Mouse (Mus musculus): Measurements from ENCODE around the gene Flt3.
A peak's percentile ranks its signal among the peaks of the same experiment; 100 is the strongest.

Flt3 gene

GRCm38 (mm10) chr5:147408731-147409130 lies 8.4 kb upstream of the Flt3 start:
- no peak for DNase-seq

DNA sequence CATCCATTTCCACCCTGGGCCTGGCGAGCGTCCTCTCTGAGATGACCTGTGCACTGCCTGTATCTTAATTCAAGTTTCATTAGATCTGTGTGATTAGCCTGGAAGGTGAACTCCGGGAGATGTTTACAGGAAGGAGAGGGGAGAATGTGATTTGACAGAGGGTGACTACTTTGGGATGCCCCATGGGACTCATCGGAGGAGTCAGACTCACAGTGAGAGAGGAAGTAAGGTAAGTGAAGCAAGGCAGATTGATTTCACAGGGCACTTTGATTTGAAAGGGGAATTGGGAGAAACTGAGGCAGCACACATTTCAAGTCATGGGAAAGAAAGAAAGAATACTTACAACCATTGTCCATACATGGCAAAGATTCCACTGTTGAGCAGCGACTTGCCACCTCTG lies 5.8 kb upstream of the Flt3 start:
- DNase-seq: no peak

GRCm38 (mm10) chr5:147402505-147402904 lies 2.2 kb upstream of the Flt3 start:
- peak; percentile 70 for DNase-seq

GRCm38 (mm10) chr5:147401024-147401423 lies 735 bp upstream of the Flt3 start:
- no peak for DNase-seq

GRCm38 (mm10) chr5:147400505-147400979 lies 253 bp upstream of the Flt3 start:
- no peak for DNase-seq

- DNase-seq: no peak
These were observed 5.2 kb downstream of the Flt3 start for GRCm38 (mm10) chr5:147395050-147395449.

DNA sequence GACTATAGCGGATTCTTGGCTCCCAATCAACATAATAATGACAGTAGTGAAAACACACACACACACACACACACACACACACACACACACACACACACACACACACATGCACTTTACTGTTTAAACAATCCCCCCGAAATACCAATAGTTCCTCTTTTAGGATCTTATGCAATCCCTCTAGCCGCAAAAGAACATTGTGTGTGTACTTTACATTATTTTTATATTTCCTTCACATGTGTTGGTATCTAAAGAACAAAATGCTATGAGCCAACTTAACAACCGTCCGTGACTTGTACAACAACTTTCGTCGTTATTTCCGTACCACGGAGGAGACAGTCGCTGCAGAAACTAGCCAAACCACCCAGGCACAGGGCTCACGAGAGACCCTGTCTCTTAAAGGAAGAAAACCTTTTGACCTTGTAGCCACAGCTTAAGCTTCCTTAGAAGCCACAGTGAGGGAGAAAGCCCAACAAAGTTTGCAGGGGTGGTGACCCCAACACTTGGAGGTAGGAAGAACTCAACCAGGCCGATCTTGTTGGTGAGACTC lies 7.5 kb downstream of the Flt3 start:
- no peak for DNase-seq

DNA sequence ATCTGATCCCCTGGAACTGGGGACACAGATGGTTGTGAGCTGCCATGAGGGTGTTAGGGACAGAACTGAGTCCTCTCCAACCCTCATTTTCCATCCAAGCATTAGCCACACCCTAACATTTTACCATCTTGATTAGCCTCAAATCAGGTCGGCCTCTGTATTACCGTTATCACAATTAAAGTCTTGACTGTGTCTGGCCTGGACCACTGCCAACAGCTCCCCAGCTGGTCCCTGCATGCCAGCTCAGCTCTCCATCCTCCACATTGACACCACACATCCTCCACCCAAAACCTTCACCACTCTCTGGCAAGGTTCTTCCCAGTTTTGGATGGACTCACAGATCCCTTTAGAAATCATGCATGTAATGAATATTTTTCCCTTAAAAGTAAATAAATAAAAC lies 9.5 kb downstream of the Flt3 start:
- no peak for DNase-seq

- no peak for DNase-seq
These were observed 11.2 kb downstream of the Flt3 start for GRCm38 (mm10) chr5:147389052-147389451.

- DNase-seq: no peak
These were observed 11.8 kb downstream of the Flt3 start for GRCm38 (mm10) chr5:147388376-147389008.

DNA sequence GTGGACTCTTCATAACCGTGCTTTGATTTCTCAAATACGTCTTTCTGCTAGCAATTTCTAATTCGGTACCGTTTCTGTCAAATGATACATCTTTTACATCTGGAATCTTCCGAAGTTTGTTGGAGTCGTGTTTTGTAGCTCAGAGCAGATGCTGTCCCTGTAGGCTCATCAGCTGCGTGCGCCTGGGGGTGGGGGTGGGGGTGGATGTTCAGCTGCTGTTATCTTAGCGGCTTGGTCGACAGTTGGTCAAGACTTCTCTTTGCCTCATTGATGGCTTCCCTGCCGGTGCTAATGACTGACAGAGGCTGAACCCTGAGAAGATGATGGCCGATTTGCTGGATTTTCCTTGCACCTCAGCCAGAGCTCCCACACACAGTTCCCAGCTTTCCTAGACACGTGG lies 13.4 kb downstream of the Flt3 start:
- no peak for DNase-seq

DNA sequence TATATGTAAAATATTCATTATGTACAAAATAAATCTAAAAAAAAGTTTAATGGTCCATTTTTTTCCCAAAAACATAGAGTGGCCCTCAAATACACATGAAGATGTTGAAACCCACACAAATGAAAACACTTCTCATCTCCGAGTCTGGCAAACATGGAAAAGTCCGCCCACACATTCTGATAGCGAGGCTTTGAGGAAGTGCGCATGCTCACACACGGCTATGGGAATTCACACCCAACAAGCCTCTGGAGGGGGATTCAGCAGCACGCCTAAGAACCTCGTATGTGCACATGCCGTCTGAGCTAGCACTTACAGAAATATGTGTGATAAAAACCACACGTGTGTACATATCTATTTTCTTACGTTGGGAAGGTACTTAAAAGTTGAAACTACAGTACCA lies 18.9 kb downstream of the Flt3 start:
- DNase-seq: no peak

DNA sequence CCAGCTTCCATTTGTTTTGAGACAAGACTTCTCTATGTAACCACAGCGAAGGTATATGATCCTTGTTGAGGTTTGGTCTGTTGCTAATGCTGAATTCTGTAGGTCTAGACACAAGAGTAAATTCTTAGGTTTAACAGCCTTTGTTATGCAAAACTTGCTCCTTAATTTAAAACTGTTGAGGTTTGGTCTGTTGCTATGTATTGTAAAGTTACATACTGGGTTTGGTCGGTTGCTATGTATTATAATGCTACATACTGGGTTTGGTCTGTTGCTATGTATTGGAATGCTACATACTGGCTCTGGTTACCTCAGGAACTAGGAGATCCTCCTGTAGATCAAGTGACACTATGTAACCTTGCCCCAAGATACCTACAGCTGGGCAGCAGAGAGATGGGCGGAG lies 20.8 kb downstream of the Flt3 start:
- DNase-seq: no peak

- no peak for DNase-seq
These were observed 30.0 kb downstream of the Flt3 start for GRCm38 (mm10) chr5:147370276-147370675.

GRCm38 (mm10) chr5:147368221-147368620 lies 32.1 kb downstream of the Flt3 start:
- no peak for DNase-seq

- no peak for DNase-seq
These were observed 34.1 kb downstream of the Flt3 start for GRCm38 (mm10) chr5:147365995-147366765.

GRCm38 (mm10) chr5:147363054-147363453 lies 37.2 kb downstream of the Flt3 start:
- DNase-seq: peak; percentile 6

- DNase-seq: no peak
These were observed 41.8 kb downstream of the Flt3 start for GRCm38 (mm10) chr5:147358481-147358880.

DNA sequence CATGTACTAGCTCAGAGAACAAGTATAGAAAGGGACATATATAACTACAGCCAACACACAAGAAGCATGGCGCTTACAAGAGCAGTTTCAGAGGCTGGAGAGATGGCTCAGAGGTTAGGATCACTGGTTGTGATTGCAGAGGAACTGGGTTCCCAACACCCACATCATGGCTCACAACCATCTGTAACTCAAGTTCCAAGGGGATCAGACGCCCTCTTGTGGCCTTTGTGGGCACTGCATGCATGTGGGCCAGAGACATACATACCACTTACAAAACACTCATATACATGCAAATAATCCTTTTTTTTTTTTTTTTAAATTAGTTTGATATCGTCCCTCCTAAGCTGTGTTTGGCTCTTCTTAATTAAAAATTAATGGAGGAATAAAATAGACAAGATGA lies 42.8 kb downstream of the Flt3 start:
- peak; percentile 22 for DNase-seq

DNA sequence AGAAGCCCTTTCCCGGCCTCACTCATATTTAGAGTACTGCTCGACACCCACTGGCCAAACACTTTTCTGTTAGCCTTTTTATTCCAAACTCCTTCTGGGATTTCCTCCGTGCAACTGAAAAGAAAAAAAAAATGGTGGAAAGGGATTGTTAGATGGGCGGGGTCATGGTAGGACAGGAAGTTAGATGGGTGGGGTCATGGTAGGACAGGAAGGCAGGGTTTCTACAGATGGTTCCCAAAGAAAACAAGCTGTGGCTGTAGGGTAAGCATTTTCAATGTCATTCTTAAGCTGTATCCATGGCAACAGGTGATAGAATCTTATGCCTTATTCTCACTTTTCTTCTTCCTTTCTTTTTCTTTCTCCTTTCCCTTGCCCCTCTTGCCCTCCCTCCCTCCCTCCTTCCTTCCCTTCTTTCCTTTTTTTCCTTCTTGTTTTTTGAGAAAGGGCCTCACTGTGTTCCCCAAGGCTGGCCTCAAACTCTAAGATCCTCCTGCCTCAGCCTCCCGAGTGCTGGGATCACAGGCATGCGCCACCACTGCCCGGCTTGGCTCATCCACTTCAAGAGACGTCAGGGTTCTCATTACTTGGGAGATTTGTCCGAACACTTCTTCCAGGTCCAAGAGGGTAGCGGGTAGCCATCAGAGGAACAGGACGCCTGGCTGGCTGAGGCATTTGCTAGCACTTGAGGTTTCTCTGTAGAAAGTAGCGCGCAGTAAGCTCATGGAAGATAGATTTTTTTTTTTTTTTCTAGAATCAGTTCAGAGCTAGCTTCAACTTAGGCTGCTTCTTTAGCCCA lies 43.8 kb downstream of the Flt3 start:
- DNase-seq: no peak

- DNase-seq: no peak
These were observed 44.5 kb downstream of the Flt3 start for GRCm38 (mm10) chr5:147355788-147356187.

- no peak for DNase-seq
These were observed 45.3 kb downstream of the Flt3 start for GRCm38 (mm10) chr5:147354985-147355384.

GRCm38 (mm10) chr5:147354161-147354780 lies 46.0 kb downstream of the Flt3 start:
- no peak for DNase-seq
